Mouse (Mus musculus): ENCODE results near the gene Hspb8. TPM values are rescaled to one million over a fixed set of nuclear protein-coding genes. Genes with fewer than 3 reads are reported as not detected.
"Not testable (repeated sequence)": the region's sequence is repeated elsewhere in the genome, so short reads cannot be mapped to it uniquely, and the experiment has no call there.

Hspb8 gene
- total and polyA plus RNA-seq, 3 experiments: 0.16 TPM; not detected in 2

- ATAC-seq (ENCODE audit: extremely low read depth, insufficient number of reproducible peaks, low FRiP score, poor library complexity, severe bottlenecking) (no peak), DNase-seq (ENCODE audit: low spot score) (no peak)
- H3K27me3 ChIP-seq (ENCODE audit: insufficient read depth, low read length): no peaks in the 10 kb centered on the region
- H3K4me3 ChIP-seq (ENCODE audit: low read depth, low read length): no peak overlapping the region
- peaks cover 71% of the 10 kb centered on the region for H3K9me3 ChIP-seq (replicated peaks)
- TF ChIP-seq CTCF (IDR thresholded peaks at IDR 0.05; ENCODE audit: low read depth, low read length): no peak
- TF ChIP-seq POLR2AphosphoS5 (IDR thresholded peaks at IDR 0.05; ENCODE audit: insufficient replicate concordance, low read depth, low read length): no peak
- TF ChIP-seq GATA2 (IDR thresholded peaks at IDR 0.05; ENCODE audit: borderline replicate concordance, low read depth, low read length): no peak
- no peak for TF ChIP-seq TAL1 (conservative IDR thresholded peaks at IDR 0.05; ENCODE audit: low read depth, low read length)
- no peak for TF ChIP-seq GATA1 (IDR thresholded peaks at IDR 0.05; ENCODE audit: borderline replicate concordance, low read length)
- H3K36me3 ChIP-seq (replicated peaks): no peaks in the 10 kb centered on the region
- no peaks in the 10 kb centered on the region for H3K4me1 ChIP-seq (ENCODE audit: insufficient read depth, low read depth, low read length)
Measured at GRCm38 (mm10) chr5:116389321-116389720, 33.3 kb downstream of the Hspb8 start.

GRCm38 (mm10) chr5:116387302-116387935 is 35.2 kb downstream of the Hspb8 start:
- Histone ChIP-seq H3K9me3 (replicated peaks) (peaks cover 64% of the 10 kb centered on the region), H3K36me3 (replicated peaks) (no peaks in the 10 kb centered on the region), H3K4me3 (ENCODE audit: low read depth, low read length) (no peak overlapping the region), H3K4me1 (ENCODE audit: insufficient read depth, low read depth, low read length) (no peaks in the 10 kb centered on the region), H3K27me3 (ENCODE audit: insufficient read depth, low read length) (no peaks in the 10 kb centered on the region)
- DNase-seq (ENCODE audit: low spot score): no peak
- TF ChIP-seq GATA1 (IDR thresholded peaks at IDR 0.05; ENCODE audit: borderline replicate concordance, low read length): no peak
- TF ChIP-seq TAL1 (conservative IDR thresholded peaks at IDR 0.05; ENCODE audit: low read depth, low read length): no peak
- no peak for TF ChIP-seq GATA2 (IDR thresholded peaks at IDR 0.05; ENCODE audit: borderline replicate concordance, low read depth, low read length)
- no peak for TF ChIP-seq POLR2AphosphoS5 (IDR thresholded peaks at IDR 0.05; ENCODE audit: insufficient replicate concordance, low read depth, low read length)
- no peak for TF ChIP-seq CTCF (IDR thresholded peaks at IDR 0.05; ENCODE audit: low read depth, low read length)
- ATAC-seq (ENCODE audit: extremely low read depth, insufficient number of reproducible peaks, low FRiP score, poor library complexity, severe bottlenecking): no peak

- TF ChIP-seq GATA2 (IDR thresholded peaks at IDR 0.05; ENCODE audit: borderline replicate concordance, low read depth, low read length) (no peak), TAL1 (conservative IDR thresholded peaks at IDR 0.05; ENCODE audit: low read depth, low read length) (no peak), POLR2AphosphoS5 (IDR thresholded peaks at IDR 0.05; ENCODE audit: insufficient replicate concordance, low read depth, low read length) (no peak), CTCF (IDR thresholded peaks at IDR 0.05; ENCODE audit: low read depth, low read length) (no peak), GATA1 (IDR thresholded peaks at IDR 0.05; ENCODE audit: borderline replicate concordance, low read length) (no peak)
- H3K4me3 ChIP-seq (ENCODE audit: low read depth, low read length): no peak overlapping the region
- peaks cover 61% of the 10 kb centered on the region for H3K9me3 ChIP-seq (replicated peaks)
- DNase-seq (ENCODE audit: low spot score) (no peak), ATAC-seq (ENCODE audit: extremely low read depth, insufficient number of reproducible peaks, low FRiP score, poor library complexity, severe bottlenecking) (no peak)
- H3K36me3 ChIP-seq (replicated peaks): no peaks in the 10 kb centered on the region
- no peaks in the 10 kb centered on the region for H3K27me3 ChIP-seq (ENCODE audit: insufficient read depth, low read length)
- H3K4me1 ChIP-seq (ENCODE audit: insufficient read depth, low read depth, low read length): no peaks in the 10 kb centered on the region
Measured at GRCm38 (mm10) chr5:116386020-116386419, 36.6 kb downstream of the Hspb8 start.

GRCm38 (mm10) chr5:116382646-116383045 is 40.0 kb downstream of the Hspb8 start:
- DNase-seq (ENCODE audit: low spot score); H3K4me1 ChIP-seq (ENCODE audit: insufficient read depth, low read depth, low read length); H3K4me3 ChIP-seq (ENCODE audit: low read depth, low read length); H3K27me3 ChIP-seq (ENCODE audit: insufficient read depth, low read length); ATAC-seq (ENCODE audit: extremely low read depth, insufficient number of reproducible peaks, low FRiP score, poor library complexity, severe bottlenecking); H3K36me3 ChIP-seq (replicated peaks): not testable (repeated sequence)
- peaks cover 58% of the 10 kb centered on the region for H3K9me3 ChIP-seq (replicated peaks)

- no peaks in the 10 kb centered on the region for H3K27me3 ChIP-seq (ENCODE audit: insufficient read depth, low read length)
- DNase-seq (ENCODE audit: low spot score): no peak
- no peak for ATAC-seq (ENCODE audit: extremely low read depth, insufficient number of reproducible peaks, low FRiP score, poor library complexity, severe bottlenecking)
- H3K4me1 ChIP-seq (ENCODE audit: insufficient read depth, low read depth, low read length): no peaks in the 10 kb centered on the region
- no peak overlapping the region for H3K4me3 ChIP-seq (ENCODE audit: low read depth, low read length)
- H3K36me3 ChIP-seq (replicated peaks): no peaks in the 10 kb centered on the region
- H3K9me3 ChIP-seq (replicated peaks): peaks cover 54% of the 10 kb centered on the region
- no peak for TF ChIP-seq POLR2AphosphoS5 (IDR thresholded peaks at IDR 0.05; ENCODE audit: insufficient replicate concordance, low read depth, low read length)
- TF ChIP-seq GATA2 (IDR thresholded peaks at IDR 0.05; ENCODE audit: borderline replicate concordance, low read depth, low read length): no peak
- no peak for TF ChIP-seq GATA1 (IDR thresholded peaks at IDR 0.05; ENCODE audit: borderline replicate concordance, low read length)
Measured at GRCm38 (mm10) chr5:116381726-116382125, 40.9 kb downstream of the Hspb8 start.

GRCm38 (mm10) chr5:116381217-116381616 is 41.4 kb downstream of the Hspb8 start:
- Histone ChIP-seq H3K4me3 (ENCODE audit: low read depth, low read length) (peak overlapping the region; percentile 24; the same call in 1 of the 2 replicates), H3K36me3 (replicated peaks) (no peaks in the 10 kb centered on the region), H3K9me3 (replicated peaks) (peaks cover 55% of the 10 kb centered on the region), H3K27me3 (ENCODE audit: insufficient read depth, low read length) (no peaks in the 10 kb centered on the region), H3K4me1 (ENCODE audit: insufficient read depth, low read depth, low read length) (no peaks in the 10 kb centered on the region)
- ATAC-seq (ENCODE audit: extremely low read depth, insufficient number of reproducible peaks, low FRiP score, poor library complexity, severe bottlenecking): no peak
- no peak for DNase-seq (ENCODE audit: low spot score)
- TF ChIP-seq POLR2AphosphoS5 (IDR thresholded peaks at IDR 0.05; ENCODE audit: insufficient replicate concordance, low read depth, low read length): no peak
- no peak for TF ChIP-seq TAL1 (conservative IDR thresholded peaks at IDR 0.05; ENCODE audit: low read depth, low read length)
- no peak for TF ChIP-seq GATA2 (IDR thresholded peaks at IDR 0.05; ENCODE audit: borderline replicate concordance, low read depth, low read length)
- TF ChIP-seq CTCF (IDR thresholded peaks at IDR 0.05; ENCODE audit: low read depth, low read length): no peak
- no peak for TF ChIP-seq GATA1 (IDR thresholded peaks at IDR 0.05; ENCODE audit: borderline replicate concordance, low read length)

GRCm38 (mm10) chr5:116380384-116380783 is 42.3 kb downstream of the Hspb8 start:
- ATAC-seq (ENCODE audit: extremely low read depth, insufficient number of reproducible peaks, low FRiP score, poor library complexity, severe bottlenecking) (no peak), DNase-seq (ENCODE audit: low spot score) (no peak)
- no peak overlapping the region for H3K4me3 ChIP-seq (ENCODE audit: low read depth, low read length)
- H3K9me3 ChIP-seq (replicated peaks): peaks cover 53% of the 10 kb centered on the region
- no peaks in the 10 kb centered on the region for H3K27me3 ChIP-seq (ENCODE audit: insufficient read depth, low read length)
- no peak for TF ChIP-seq GATA1 (IDR thresholded peaks at IDR 0.05; ENCODE audit: borderline replicate concordance, low read length)
- TF ChIP-seq GATA2 (IDR thresholded peaks at IDR 0.05; ENCODE audit: borderline replicate concordance, low read depth, low read length): no peak
- no peak for TF ChIP-seq CTCF (IDR thresholded peaks at IDR 0.05; ENCODE audit: low read depth, low read length)
- no peaks in the 10 kb centered on the region for H3K36me3 ChIP-seq (replicated peaks)
- H3K4me1 ChIP-seq (ENCODE audit: insufficient read depth, low read depth, low read length): no peaks in the 10 kb centered on the region
